Mouse (Mus musculus): ENCODE data around the gene Rpl18a. TPM values are rescaled to one million over a fixed set of nuclear protein-coding genes. Genes with fewer than 3 reads are reported as not detected.
"Not testable (repeated sequence)": the region's sequence is repeated elsewhere in the genome, so short reads cannot be mapped to it uniquely, and the experiment has no call there.

Rpl18a gene
- total RNA-seq, 4 experiments from 2014 or later: 1,169 to 1,386 (median 1,259) TPM

DNA sequence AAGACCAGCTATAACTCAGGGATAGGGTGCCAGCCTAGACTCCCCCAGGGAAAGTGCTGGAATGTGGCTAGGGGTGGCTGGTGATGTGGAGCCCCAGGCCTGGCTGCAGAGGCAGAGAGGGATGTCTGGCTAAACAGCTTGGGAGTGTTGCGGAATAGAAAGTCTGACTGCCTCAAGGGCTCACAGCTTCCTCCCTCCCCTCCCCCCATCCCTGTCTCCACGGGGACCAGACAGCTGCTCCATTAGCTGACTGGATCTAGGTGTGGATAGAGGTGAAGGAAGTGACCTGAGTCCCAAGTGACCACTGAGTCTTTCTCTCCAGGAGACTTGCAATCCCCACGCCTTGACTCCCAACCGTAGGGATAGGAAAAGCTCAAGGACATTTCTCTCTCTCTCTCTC lies 5.9 kb upstream of the Rpl18a start:
- no peak for DNase-seq

DNA sequence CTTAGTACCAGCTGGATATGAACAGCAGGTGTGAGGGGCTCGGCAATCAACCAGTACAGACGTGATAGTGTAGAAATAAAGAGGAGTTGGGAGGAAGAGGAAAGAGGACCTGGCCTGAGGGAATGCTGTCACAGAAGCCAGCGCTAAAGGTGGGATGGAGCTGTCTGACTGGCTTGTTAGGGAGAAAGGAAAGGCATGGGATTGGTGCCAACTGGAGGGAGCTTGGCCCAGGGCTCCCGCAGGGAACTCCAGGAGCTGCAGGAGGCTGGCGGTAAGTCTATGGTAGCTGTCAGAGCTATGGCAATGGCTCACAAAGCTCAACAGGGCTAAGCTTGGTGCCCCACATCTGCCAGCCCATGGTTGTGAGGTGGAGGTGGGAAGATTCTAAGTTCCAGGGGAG lies 5.0 kb upstream of the Rpl18a start:
- no peak for DNase-seq

DNA sequence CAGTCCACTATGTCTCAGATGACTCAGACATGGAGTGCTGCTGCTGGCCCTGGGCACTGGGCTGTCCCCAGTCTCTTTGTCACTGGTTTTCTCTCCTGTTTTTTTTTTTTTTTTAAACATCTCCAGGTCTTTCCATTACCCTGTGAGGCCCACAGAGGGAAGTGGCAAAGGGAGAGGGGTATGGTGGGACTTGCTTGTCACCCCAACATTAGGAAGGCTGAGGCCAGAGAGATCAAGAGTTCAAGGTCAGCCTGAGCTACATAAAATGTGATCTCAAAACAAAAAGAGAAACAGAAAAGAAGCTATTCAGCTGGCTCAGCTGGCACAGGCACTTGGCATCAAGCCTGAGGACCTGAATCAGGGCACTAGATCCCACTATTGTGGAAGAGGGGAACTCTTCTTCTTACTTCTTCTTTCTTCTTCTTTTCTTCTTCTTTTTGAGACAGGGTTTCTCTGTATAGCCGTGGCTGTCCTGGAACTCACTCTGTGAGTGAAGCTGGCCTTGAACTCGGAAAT lies 3.7 kb upstream of the Rpl18a start:
- DNase-seq: no peak

DNA sequence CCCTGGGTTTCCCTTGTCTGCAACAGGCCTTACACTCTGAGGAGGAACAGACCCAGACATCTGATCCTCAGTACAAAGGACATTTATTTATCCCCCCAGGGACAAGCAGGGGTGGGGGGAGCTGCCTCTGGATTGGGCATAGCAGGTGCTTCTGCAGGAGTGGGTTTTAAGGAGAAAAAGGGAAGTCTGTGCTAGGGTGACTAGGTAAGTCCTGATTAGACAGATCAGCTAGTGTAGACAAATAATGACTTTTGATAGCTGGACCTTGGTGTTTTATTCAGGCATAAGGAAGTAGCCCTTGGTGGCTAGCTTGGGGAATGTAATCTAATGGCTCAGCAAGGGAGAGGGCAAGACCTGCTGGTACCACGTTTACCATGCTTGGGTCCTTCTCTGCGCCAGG lies 2.0 kb upstream of the Rpl18a start:
- DNase-seq: no peak

DNA sequence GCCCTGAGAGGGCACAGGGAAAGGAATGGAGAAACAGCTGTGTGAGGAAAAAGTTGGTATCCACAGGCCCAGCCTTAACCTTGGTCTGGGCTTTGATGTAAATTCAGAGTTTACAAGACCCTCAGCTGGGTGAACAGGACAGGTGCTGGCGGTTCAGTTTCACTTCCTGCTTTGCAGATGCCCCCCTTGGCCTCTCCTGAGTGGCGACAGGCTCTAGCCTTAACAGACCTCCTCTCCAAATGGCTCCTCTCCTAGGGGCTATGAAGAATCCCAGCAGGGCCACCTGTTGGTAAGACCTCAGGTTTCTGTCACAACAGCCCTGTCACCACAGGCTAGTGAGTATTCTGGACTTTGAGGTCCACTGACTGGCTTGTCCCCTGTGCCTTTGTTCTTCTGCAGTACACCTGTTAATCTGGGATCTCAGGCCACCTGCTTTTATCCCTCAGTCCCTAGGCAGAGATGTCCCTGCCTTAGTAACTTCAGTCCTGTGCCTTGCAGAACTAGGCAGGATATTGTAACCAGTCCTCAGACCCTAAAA lies 1.5 kb upstream of the Rpl18a start:
- no peak for DNase-seq

DNA sequence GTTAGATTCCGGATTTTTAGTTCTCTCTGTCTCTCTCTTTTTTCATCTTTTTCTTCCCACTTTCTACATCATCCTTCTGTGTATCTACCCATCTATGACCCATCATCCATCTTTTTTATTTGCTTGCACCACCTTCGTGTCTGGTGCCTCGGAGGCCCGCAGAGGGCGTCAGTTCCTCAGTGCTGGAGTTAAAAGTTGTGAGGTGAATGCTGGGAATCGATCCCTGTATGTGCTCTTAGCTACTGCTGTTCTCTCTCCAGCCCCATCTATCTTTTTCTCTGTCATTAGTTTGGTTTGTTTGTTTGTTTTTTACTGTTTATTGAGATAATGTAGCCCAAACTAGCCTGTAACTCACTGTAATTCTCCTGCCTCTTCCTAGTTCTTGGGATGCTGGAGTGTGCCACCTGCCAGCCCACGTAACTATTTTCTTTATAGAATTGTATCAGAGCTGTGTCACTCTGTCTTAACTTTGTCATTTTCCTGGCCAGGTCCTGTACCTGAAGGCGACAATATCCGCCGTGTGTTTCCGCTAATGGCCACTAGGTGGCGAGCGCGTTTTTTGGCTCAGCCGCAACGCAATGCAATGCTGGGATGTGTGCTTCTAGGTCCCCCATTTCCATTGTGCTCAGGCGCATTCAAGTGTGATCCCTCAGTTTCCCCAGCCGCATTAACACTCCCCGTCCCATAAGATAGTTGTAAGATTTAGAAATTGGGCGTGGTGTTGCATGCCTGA lies 635 bp upstream of the Rpl18a start:
- peak; percentile 73 for DNase-seq

DNA sequence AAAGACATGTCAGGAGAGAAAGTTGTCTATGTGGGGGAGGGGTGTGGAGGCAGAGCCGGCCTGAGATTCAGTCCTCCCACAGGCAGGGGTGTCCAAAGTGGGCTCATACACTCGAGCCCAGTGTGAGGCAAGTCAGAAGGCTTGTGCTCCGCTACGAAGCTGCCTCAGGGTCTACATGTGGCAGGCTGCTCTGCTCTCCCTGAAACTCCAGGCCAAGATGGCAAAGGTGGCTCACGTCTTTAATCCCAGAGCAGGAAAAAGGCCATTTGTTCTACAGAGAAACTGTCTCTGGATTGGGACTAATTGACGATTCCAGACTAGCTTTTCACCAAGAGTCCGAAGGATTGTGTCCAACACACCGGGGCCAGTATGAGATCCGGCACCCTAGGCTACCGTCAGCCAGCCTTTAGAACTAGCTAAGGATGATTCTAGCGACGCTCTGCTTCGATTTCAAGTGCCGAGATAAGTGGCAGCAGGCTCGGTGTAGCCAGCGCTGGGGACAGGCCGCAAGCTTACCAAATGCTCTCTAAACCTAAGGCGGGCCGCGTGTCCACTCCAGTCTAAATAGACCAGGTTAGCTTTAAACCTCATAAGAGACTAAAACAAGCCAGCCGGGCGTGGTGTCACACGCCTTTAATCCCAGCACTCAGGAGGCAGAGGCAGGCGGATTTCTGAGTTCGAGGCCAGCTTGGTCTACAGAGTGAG lies 744 bp downstream of the Rpl18a start:
- DNase-seq: no peak

DNA sequence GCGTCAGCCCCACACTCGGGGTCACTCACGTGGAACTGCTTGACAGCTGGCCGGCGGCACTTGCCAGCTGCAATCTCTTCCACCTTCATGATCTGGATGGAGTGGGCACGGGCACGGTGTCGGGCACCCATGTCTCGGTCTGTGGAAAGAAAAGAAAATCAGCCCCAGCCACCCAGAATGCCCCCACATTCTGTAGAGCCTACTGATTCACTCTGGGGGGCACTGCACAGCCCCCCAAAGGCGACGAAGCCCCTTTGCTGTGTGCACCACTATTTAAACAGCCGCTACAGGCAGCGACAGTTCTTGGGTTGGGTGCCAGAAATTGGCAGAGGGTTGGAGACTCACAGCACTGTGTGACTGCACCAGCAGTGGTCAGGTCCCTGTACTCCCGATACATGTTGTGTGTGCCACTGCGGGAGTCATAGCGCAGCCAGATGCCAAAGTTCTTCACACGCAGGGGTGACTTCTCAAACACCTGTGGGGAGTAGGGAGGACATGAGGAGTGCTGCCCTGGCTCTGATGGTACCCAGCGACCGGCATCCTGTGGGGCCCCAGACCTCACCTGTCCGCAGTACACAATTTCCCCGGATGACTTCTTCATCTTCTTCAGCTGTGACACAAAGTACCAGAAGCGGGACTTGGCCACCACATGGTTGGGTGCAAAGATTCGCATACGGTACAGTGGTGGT lies 1.5 kb downstream of the Rpl18a start:
- DNase-seq: not testable (repeated sequence)

DNA sequence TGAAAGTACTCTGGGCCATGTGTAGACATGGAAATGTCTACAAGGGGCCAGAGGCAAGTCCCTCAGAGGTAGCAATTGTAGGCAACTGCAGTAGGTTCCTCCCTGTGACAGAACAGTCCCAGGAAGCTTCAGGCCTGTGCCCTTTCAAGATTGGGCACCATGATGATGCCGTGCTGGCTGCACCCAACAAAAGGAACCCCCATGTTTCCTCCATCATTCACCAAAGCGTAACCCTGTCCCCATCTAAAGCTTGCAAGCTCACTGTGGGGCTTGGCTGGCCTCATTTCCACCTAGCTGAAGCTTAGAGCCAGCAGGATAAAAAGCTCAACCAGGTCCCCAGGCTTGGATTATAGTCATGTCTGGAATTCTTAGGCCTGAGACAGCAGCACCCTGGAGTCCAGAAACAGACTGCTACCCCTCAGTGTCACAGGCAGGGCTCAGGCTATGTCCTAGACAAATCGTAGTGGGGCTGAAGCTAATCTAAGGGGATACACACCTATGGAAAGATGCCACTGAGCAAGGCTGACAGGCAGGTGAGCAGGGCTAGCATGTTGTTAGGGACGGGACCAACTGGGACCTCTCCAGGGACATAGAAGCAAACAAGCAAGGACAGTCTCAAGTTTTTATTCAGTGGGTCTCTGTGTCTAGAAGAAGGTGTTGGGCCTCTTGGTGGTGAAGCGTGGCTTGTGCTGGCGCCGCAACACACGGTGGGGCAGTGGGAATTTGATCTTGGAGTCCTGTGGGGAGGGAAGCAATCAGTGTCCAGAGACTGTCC lies 2.3 kb downstream of the Rpl18a start:
- no peak for DNase-seq

DNA sequence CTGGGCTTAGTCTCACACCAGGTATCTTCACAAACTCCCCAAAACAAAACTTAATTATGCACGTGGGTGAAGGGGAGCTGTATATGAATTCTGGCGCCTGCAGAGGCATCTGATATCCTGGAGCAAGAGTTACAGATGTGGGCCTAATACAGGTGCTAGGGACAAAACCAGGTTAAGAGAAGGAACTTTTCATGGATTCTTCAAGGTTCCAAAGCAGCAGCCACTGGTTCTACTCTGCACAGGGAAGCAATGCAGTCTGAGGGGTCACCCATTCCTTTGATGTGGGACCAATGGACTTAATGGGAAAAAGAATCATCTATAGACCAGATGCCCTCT lies 2.9 kb downstream of the Rpl18a start:
- no peak for DNase-seq

DNA sequence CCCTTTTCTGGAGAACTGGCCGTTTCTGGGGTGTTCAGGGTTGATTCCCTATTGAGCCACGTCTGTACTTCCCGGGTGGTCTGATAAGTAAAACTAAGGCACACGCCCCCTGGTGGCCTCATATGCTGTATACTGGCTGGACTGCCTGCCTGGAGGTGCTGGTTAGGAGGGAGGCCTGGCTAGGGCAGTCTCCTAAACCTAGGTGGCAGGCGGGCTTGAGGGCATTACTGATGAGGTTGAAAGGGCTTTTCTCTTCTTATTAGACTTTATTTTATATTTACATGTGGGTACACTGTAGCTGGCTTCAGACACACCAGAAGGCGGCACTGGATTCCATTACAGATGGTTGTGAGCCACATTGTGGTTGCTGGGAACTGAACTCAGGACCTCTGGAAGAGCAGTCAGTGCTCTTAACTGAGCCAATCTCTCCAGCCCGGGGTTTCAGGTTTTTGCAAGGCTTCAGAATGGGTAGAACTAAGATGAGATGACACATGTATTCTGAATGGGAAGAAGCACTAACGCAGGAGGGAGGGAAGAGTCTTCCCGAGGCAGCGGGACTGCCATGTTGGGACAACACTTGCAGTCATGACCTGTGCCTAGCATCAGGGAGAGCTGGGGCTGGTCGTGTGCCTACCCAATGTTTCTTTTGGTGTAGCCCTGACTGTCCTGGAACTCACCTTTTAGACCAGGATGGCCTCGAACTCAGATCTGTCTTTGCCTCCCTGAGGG lies 3.4 kb downstream of the Rpl18a start:
- DNase-seq: no peak

DNA sequence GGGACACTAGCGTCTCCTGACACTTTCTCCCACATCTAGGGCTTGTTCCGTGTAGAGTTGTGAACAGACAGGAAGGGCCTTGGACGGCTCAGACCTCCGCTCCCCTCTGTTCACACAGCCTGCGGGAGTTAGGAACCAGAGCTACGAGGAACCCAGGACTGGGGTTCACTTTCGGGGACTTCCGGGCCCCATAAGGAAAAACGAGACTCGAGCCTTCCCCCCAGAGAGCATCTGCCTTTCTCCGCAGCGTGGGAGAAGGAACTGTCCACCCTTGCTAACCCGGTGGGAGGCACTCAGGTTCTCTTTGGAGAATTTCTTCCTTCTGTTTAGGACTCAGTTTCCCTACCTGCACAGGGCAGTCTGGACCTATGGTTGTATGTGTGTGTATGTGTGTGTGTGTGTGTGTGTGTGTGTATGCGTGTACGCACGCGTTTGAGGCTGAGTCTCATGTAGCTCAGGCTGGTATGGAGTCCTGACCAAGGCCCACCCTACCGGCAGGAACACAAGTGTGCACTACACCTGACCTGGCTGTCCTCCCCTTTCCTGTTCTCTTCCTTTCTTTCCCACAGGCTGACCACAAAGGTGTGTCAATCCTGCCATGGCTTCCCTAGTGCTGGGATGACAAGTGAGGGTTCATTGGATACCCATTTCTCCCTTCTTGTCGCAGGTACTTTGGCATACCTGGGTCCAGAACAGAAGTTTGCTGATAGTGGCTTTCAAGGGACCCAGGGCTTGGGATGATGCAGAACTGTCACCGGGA lies 4.1 kb downstream of the Rpl18a start:
- DNase-seq: no peak

DNA sequence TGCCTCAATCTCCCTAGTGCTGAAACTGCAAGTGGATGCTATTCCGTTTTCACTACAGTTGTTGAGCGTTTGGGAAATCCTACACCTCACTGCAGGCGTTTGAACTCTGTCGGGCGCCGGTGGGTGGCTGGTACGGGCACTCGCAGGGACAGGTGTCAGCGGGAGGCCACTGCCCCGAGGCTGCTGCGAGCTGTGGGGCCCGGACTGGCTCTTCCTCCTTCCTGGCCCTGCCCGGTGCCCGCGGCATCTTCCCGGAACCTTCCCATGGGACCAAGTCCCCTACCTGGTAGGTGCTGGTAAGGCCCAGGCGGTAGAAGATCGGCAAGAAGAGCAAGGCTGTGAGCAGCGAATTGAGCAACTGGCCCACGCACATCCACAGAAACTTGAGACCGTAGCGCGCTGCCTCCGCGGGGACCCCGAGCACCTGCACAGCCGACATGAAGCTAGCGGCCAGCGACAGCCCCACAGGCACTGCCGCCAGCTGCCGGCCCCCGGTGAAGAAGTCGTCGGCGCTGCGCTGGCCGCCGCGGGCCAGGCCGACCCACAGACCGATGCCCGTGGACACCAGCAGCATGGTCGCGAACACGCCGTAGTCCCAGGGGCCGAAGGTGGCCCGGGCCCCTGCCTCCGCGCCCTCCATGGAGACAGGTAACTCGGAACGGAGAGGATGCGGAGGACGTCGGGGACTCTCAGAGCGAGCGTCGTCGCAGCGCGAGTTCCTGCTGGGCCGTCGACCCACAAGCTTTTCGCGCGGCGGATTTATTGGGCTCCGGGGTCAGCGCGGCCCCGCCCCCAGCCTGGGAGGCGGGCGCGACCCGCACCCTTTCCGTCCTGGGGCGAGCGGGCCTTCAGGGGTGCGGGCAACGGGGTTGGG lies 5.0 kb downstream of the Rpl18a start, which contains the start of gene Slc5a5:
Slc5a5 (minus strand) TSS at position 736 of the 874 bp plus-strand sequence.
- DNase-seq: no peak

DNA sequence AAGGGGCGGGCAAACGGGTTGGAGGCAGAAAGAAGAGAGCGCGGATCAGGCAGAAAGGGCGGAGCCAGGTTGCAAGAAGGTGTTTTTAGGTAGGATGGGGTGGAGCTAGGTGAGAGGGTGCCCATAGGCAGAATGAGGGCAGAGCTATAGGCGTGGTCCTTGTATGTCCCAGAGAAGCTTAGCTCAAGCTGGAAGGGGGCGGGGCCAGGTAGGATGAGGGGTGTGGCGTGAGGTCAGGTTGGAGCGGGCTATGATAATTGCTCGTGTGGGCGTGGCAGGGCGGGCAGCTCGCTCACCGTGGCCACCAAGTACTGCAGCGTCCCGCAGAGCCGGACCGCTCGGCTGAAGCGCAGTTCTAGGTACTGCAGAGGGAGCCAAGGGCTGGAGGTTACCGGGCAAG lies 5.9 kb downstream of the Rpl18a start:
- DNase-seq: no peak

DNA sequence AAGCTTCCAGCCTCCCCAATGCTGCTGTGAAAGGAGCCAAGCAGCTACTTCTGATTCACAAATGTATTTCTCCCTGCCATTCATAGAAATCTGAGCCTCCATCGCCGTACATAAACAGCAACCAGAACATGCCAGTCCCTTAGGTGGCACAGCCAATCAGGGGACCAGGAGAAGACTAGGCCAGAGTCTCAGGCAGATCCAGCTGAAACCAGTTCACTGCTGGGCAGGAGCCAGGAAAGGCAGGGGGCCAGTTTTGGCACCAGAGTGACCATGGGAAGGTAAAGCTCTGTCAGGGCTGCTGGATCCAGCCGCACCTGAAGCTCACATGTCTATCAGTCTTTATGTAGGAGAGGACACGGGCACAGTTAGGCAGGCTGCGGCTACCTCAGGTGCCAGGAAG lies 6.6 kb downstream of the Rpl18a start:
- no peak for DNase-seq

DNA sequence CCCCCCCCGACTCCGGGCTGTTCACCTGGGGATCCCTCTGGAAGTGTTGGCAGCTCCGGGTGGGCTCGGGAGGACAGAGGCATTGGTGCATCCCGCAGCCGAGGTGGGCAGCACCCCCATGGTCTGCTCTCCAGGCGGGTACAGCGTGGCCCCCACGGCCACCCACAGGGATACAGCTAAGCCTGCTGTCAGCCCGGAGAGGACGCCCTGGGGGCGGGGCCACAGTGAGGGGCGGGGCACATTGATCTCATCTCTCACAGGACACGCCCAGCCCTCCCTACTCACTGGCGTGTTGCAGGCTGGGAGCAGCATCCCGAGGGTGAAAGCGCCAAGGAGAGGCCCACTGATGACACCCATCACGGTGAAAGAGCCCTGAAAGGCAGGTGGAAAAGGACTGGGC lies 9.5 kb downstream of the Rpl18a start:
- DNase-seq: no peak

DNA sequence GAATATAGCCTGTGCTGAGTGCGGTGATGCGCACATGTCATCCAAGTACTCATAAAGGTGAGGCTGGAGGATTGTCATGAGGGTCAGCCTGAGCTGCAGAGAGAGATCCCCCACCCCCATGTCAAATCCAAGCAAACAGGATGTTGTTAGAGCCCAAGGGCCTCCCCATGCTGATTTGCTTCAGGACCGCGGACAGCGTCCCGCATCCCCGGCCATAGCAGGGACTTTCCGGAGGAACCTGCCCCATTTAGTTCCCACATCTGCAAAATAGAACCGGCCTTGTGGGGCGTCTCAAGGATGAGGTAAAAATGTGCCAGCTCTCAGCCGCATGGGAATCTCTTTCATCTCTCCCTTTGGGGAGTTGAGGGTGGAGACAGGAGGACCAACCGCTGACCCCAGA lies 11.6 kb downstream of the Rpl18a start:
- no peak for DNase-seq

DNA sequence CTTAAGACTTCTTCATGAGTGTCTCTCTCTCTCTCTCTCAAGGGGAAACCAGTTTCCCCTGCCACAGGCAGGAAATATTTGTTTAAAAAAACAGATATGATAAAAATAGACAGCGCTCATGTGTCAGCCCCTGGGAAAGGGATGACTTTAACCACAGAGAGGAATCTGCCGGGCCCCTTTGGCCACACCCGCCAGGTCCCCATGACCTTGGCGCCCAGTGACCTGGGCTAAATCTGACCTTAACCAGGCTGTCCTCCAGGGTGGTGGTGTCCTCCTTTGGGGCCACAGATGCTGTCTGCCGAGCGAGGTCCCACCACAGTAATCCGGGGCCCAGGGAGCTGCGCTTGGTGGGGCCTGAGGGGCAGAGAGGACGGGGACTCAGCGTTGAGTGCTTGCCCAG lies 12.5 kb downstream of the Rpl18a start:
- no peak for DNase-seq

DNA sequence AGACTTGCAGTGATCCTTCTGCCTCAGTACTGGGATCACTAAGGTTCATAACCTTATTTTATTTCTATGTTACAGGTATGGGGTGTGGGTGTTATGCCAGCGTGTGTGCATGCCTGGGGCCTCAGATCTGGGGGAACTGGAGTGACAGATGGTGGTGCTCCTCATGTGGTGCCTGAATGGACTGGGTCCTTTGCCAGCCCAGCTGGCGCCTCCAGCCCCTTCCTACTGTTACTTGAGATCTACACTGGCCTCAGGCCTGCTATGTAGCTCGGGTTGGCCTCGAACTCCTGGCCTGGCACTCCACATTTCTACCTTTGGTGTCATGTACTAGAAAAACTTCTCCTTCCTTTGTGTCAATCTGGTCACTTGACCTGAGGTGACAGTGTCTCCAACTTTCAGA lies 13.0 kb downstream of the Rpl18a start:
- no peak for DNase-seq

DNA sequence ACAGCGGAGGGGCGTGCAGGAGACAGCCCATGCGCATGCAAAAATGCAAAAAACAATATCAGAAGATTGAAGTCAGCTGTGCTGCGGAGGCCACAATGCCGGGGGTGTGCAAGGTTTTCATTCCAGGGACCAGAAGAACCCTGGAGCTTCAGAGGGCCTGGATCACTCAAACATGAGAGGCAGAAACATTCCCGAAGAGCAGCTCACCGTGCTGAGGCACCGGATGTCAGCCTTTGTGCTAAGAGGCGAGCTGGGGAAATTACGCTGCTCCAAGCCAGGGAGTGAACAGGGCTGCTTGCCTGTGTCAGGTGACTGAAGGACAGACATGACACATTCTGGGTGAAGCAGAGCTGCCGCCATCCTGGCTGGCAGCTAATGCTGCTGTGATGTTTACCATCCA lies 16.7 kb downstream of the Rpl18a start:
- DNase-seq: no peak
